Mouse (Mus musculus): ENCODE measurements around the gene Ube2g2. TPM values are rescaled to one million over a fixed set of nuclear protein-coding genes. Genes with fewer than 3 reads are reported as not detected.
"Not testable (repeated sequence)": the region's sequence is repeated elsewhere in the genome, so short reads cannot be mapped to it uniquely, and the experiment has no call there.

Ube2g2 gene
- polyA plus RNA-seq, 1 experiment from 2014 or later, result 96.0 TPM

- not testable (repeated sequence) for H3K27ac ChIP-seq; H3K4me3 ChIP-seq; H3K9ac ChIP-seq; H3K4me2 ChIP-seq (replicated peaks); ATAC-seq (ENCODE audit: low FRiP score, low read depth); H3K36me3 ChIP-seq; H3K9me3 ChIP-seq
- Histone ChIP-seq H3K4me1 (peaks cover 31% of the 10 kb centered on the region), H3K27me3 (peaks cover 47% of the 10 kb centered on the region)
- WGBS, result 71% methylated on average over 3 of the region's 3 CpGs
These were observed 68.3 kb downstream of the Ube2g2 start, which contains the start of gene Gm19402 for GRCm38 (mm10) chr10:77690356-77690807. Gm19402 (minus strand) TSS chr10:77690757.

MicroRNAs encoded within 50 kb of the gene (microRNA counts, 519-probe panel; counts per million panel counts)
- microRNA mmu-miR-1930, result not detected

Small RNA genes lying within 50 kb of the gene (microRNA-seq; reads per million reads assigned to microRNA genes)
- 10.6 reads per million, percentile 28 among the genes with 10 or more reads in this experiment for gene Mir1930

Other genes with a start within 250 kb of the Ube2g2 start
- gene Adarb1, start 204.0 kb upstream of the Ube2g2 start, polyA plus RNA-seq (2015; fragmentation: Nextera tagmentation; extraction: Ambion mirVana), result 5.6 and 5.7 TPM in 2 replicates
- gene Fam207a, start 106.5 kb upstream of the Ube2g2 start, polyA plus RNA-seq (2015; fragmentation: Nextera tagmentation; extraction: Ambion mirVana), result 40.7 and 43.6 TPM in 2 replicates
- 1.2 and 1.3 TPM in 2 replicates for gene Itgb2, start 92.0 kb upstream of the Ube2g2 start, polyA plus RNA-seq (2015; fragmentation: Nextera tagmentation; extraction: Ambion mirVana)
- gene Pttg1ip, start 40.6 kb upstream of the Ube2g2 start, polyA plus RNA-seq (2015; fragmentation: Nextera tagmentation; extraction: Ambion mirVana), result 122 and 124 TPM in 2 replicates
- 389 and 422 TPM in 2 replicates for gene Sumo3, start 16.2 kb upstream of the Ube2g2 start, polyA plus RNA-seq (2015; fragmentation: Nextera tagmentation; extraction: Ambion mirVana)
- gene Gm49325, start 16.1 kb upstream of the Ube2g2 start, polyA plus RNA-seq (2015; fragmentation: Nextera tagmentation; extraction: Ambion mirVana), result 3.9 TPM in 1 of 2 replicates, not detected in the other
- gene Tspear, start 64.3 kb downstream of the Ube2g2 start, polyA plus RNA-seq (2015; fragmentation: Nextera tagmentation; extraction: Ambion mirVana), result 0.74 and 1.3 TPM in 2 replicates
- not detected in 2 replicates for gene Gm19402, start 68.5 kb downstream of the Ube2g2 start, polyA plus RNA-seq (2015; fragmentation: Nextera tagmentation; extraction: Ambion mirVana)
- not detected in 2 replicates for gene Gm9508, start 75.0 kb downstream of the Ube2g2 start, polyA plus RNA-seq (2015; fragmentation: Nextera tagmentation; extraction: Ambion mirVana)
- gene Gm10272, start 84.4 kb downstream of the Ube2g2 start, polyA plus RNA-seq (2015; fragmentation: Nextera tagmentation; extraction: Ambion mirVana), result not detected in 2 replicates
- gene Gm10024, start 89.2 kb downstream of the Ube2g2 start, polyA plus RNA-seq (2015; fragmentation: Nextera tagmentation; extraction: Ambion mirVana), result 0.51 TPM in 1 of 2 replicates, not detected in the other
- gene Gm10142, start 93.5 kb downstream of the Ube2g2 start, polyA plus RNA-seq (2015; fragmentation: Nextera tagmentation; extraction: Ambion mirVana), result not detected in 2 replicates
- 0.23 TPM in 1 of 2 replicates, not detected in the other for gene Krtap12-1, start 98.3 kb downstream of the Ube2g2 start, polyA plus RNA-seq (2015; fragmentation: Nextera tagmentation; extraction: Ambion mirVana)
- gene Gm10100, start 104.2 kb downstream of the Ube2g2 start, polyA plus RNA-seq (2015; fragmentation: Nextera tagmentation; extraction: Ambion mirVana), result not detected in 2 replicates
- not detected in 2 replicates for gene Gm18596, start 120.4 kb downstream of the Ube2g2 start, polyA plus RNA-seq (2015; fragmentation: Nextera tagmentation; extraction: Ambion mirVana)
- not detected in 2 replicates for gene Gm9736, start 129.1 kb downstream of the Ube2g2 start, polyA plus RNA-seq (2015; fragmentation: Nextera tagmentation; extraction: Ambion mirVana)
- not detected in 2 replicates for gene Gm3233, start 137.4 kb downstream of the Ube2g2 start, polyA plus RNA-seq (2015; fragmentation: Nextera tagmentation; extraction: Ambion mirVana)
- gene Gm3238, start 149.1 kb downstream of the Ube2g2 start, polyA plus RNA-seq (2015; fragmentation: Nextera tagmentation; extraction: Ambion mirVana), result not detected in 2 replicates
- gene Gm7138, start 154.7 kb downstream of the Ube2g2 start, polyA plus RNA-seq (2015; fragmentation: Nextera tagmentation; extraction: Ambion mirVana), result not detected in 2 replicates
- gene Gm3250, start 160.3 kb downstream of the Ube2g2 start, polyA plus RNA-seq (2015; fragmentation: Nextera tagmentation; extraction: Ambion mirVana), result not detected in 2 replicates
- not detected in 2 replicates for gene Gm7137, start 165.9 kb downstream of the Ube2g2 start, polyA plus RNA-seq (2015; fragmentation: Nextera tagmentation; extraction: Ambion mirVana)
- not detected in 2 replicates for gene Gm9639, start 172.8 kb downstream of the Ube2g2 start, polyA plus RNA-seq (2015; fragmentation: Nextera tagmentation; extraction: Ambion mirVana)
- gene Gm19668, start 176.9 kb downstream of the Ube2g2 start, polyA plus RNA-seq (2015; fragmentation: Nextera tagmentation; extraction: Ambion mirVana), result not detected in 2 replicates
- not detected in 2 replicates for gene Gm9507, start 189.6 kb downstream of the Ube2g2 start, polyA plus RNA-seq (2015; fragmentation: Nextera tagmentation; extraction: Ambion mirVana)
- not detected in 2 replicates for gene Gm2696, start 192.4 kb downstream of the Ube2g2 start, polyA plus RNA-seq (2015; fragmentation: Nextera tagmentation; extraction: Ambion mirVana)
- not detected in 2 replicates for gene Krtap10-4, start 204.8 kb downstream of the Ube2g2 start, polyA plus RNA-seq (2015; fragmentation: Nextera tagmentation; extraction: Ambion mirVana)
- not detected in 2 replicates for gene Krtap10-10, start 213.7 kb downstream of the Ube2g2 start, polyA plus RNA-seq (2015; fragmentation: Nextera tagmentation; extraction: Ambion mirVana)
- gene Gm36176, start 224.5 kb downstream of the Ube2g2 start, polyA plus RNA-seq (2015; fragmentation: Nextera tagmentation; extraction: Ambion mirVana), result not detected in 2 replicates
- gene Gm10318, start 230.6 kb downstream of the Ube2g2 start, polyA plus RNA-seq (2015; fragmentation: Nextera tagmentation; extraction: Ambion mirVana), result not detected in 2 replicates
- not detected in 2 replicates for gene Gm3285, start 239.7 kb downstream of the Ube2g2 start, polyA plus RNA-seq (2015; fragmentation: Nextera tagmentation; extraction: Ambion mirVana)